Mouse (Mus musculus): ENCODE data around the gene Map4. TPM values are rescaled to one million over a fixed set of nuclear protein-coding genes. Genes with fewer than 3 reads are reported as not detected.

The Map4 gene
- polyA plus RNA-seq, 1 experiment from 2014 or later, result 25.4 TPM

DNA sequence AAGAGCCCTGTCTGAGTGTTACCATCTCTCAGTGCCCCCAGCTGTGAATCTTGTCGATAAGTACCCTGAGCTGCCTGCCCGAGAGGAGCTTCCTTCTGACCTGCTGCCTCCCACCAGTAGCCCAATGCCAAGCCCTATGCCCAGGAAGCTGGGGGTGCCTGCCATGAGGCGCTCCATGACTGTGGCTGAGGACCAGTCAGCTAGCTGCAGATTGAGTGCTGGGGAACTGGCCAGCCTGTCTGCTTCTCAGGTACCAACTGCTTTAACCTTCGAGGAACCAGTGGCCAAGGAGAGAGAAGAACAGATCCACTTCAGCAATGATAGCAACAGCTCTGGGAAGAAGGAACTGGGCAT is 121.7 kb downstream of the Map4 start:
- Histone ChIP-seq H3K4me3 (ENCODE audit: low read depth, low read length) (no peak overlapping the region), H3K27ac (replicated peaks) (no peak overlapping the region), H3K4me1 (replicated peaks; ENCODE audit: control insufficient read depth, insufficient read depth) (no peaks in the 10 kb centered on the region), H3K4me2 (replicated peaks; ENCODE audit: low read depth) (no peak overlapping the region), H3K9ac (ENCODE audit: low read length) (no peak overlapping the region), H3K27me3 (ENCODE audit: control insufficient read depth, insufficient read depth, low read length) (no peaks in the 10 kb centered on the region), H3K36me3 (ENCODE audit: control insufficient read depth, insufficient read depth, low read length) (no peaks in the 10 kb centered on the region), H3K9me3 (ENCODE audit: control insufficient read depth, low read length) (no peaks in the 10 kb centered on the region)
- WGBS, result 81% methylated on average over 4 of the region's 4 CpGs
- ATAC-seq (ENCODE audit: low FRiP score, low TSS enrichment), result no peak
- DNase-seq (ENCODE audit: low spot score), result no peak
- TF ChIP-seq CTCF (IDR thresholded peaks at IDR 0.05; ENCODE audit: low read depth) (no peak), EP300 (optimal IDR thresholded peaks at IDR 0.05) (no peak)

DNA sequence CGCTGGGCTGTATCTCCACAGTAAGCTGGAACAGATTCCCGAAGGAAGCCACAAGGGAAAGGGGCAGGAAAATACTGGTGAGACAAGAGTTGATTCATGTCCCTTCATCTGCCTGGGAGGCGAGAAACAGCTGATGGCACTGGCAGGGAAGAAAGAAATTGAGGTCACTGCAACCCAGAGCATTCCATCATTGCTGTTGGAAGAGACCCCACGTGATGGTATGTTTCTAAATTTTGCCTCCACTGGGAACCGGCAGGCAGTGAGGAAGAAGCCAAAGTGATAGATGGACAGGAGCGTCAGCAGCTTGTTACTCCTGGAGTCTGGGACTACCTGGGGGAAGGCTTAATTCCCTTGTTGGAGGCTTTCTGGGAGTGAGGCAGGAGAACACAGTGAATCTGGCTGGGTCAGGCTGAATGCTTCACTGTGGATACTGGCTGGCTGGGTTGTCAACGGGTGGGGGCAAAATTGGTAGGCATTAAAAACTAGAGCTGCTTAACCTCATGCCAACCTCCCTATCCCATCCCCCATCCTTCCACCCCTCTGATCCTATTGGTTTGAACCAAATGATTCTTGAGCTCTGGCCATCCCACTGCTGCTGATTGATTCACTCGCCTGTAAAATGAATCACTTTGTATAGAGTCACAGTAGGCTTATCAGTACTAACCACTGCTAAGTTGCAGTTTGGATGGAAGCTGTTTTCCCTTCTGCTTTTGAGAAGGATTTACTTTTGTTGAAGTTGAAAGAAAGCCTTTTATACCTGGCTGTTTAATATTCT is 122.2 kb downstream of the Map4 start:
- no peaks in the 10 kb centered on the region for H3K4me1 ChIP-seq (replicated peaks; ENCODE audit: control insufficient read depth, insufficient read depth)
- H3K4me3 ChIP-seq (ENCODE audit: low read depth, low read length), result no peak overlapping the region
- no peak overlapping the region for H3K9ac ChIP-seq (ENCODE audit: low read length)
- no peak for ATAC-seq (ENCODE audit: low FRiP score, low TSS enrichment)
- no peak overlapping the region for H3K4me2 ChIP-seq (replicated peaks; ENCODE audit: low read depth)
- no peak overlapping the region for H3K27ac ChIP-seq (replicated peaks)
- no peaks in the 10 kb centered on the region for H3K36me3 ChIP-seq (ENCODE audit: control insufficient read depth, insufficient read depth, low read length)
- H3K9me3 ChIP-seq (ENCODE audit: control insufficient read depth, low read length), result no peaks in the 10 kb centered on the region
- no peak for DNase-seq (ENCODE audit: low spot score)
- 52% methylated on average over 8 of the region's 8 CpGs for WGBS
- TF ChIP-seq CTCF (IDR thresholded peaks at IDR 0.05; ENCODE audit: low read depth), result no peak
- TF ChIP-seq EP300 (optimal IDR thresholded peaks at IDR 0.05), result no peak
- H3K27me3 ChIP-seq (ENCODE audit: control insufficient read depth, insufficient read depth, low read length), result no peaks in the 10 kb centered on the region

GRCm38 (mm10) chr9:110054080-110054421 is 122.8 kb downstream of the Map4 start:
- no peak overlapping the region for H3K4me3 ChIP-seq (ENCODE audit: low read depth, low read length)
- H3K4me1 ChIP-seq (replicated peaks; ENCODE audit: control insufficient read depth, insufficient read depth), result no peaks in the 10 kb centered on the region
- no peak overlapping the region for H3K4me2 ChIP-seq (replicated peaks; ENCODE audit: low read depth)
- 76% methylated on average over 2 of the region's 2 CpGs for WGBS
- no peak overlapping the region for H3K27ac ChIP-seq (replicated peaks)
- ATAC-seq (ENCODE audit: low FRiP score, low TSS enrichment) (no peak), DNase-seq (ENCODE audit: low spot score) (no peak)
- H3K9ac ChIP-seq (ENCODE audit: low read length), result no peak overlapping the region
- TF ChIP-seq EP300 (optimal IDR thresholded peaks at IDR 0.05), result no peak
- TF ChIP-seq CTCF (IDR thresholded peaks at IDR 0.05; ENCODE audit: low read depth), result no peak
- no peaks in the 10 kb centered on the region for H3K36me3 ChIP-seq (ENCODE audit: control insufficient read depth, insufficient read depth, low read length)
- no peaks in the 10 kb centered on the region for H3K27me3 ChIP-seq (ENCODE audit: control insufficient read depth, insufficient read depth, low read length)
- no peaks in the 10 kb centered on the region for H3K9me3 ChIP-seq (ENCODE audit: control insufficient read depth, low read length)

- DNase-seq (ENCODE audit: low spot score), result no peak
These were observed 123.5 kb downstream of the Map4 start for GRCm38 (mm10) chr9:110054781-110055180.

GRCm38 (mm10) chr9:110057200-110057599 is 125.9 kb downstream of the Map4 start:
- 89% methylated on average over 1 of the region's 1 CpGs for WGBS
- Histone ChIP-seq H3K4me2 (replicated peaks; ENCODE audit: low read depth) (no peak overlapping the region), H3K27ac (replicated peaks) (no peak overlapping the region), H3K4me1 (replicated peaks; ENCODE audit: control insufficient read depth, insufficient read depth) (no peaks in the 10 kb centered on the region), H3K9ac (ENCODE audit: low read length) (no peak overlapping the region), H3K9me3 (ENCODE audit: control insufficient read depth, low read length) (no peaks in the 10 kb centered on the region), H3K4me3 (ENCODE audit: low read depth, low read length) (no peak overlapping the region), H3K36me3 (ENCODE audit: control insufficient read depth, insufficient read depth, low read length) (no peaks in the 10 kb centered on the region), H3K27me3 (ENCODE audit: control insufficient read depth, insufficient read depth, low read length) (no peaks in the 10 kb centered on the region)
- TF ChIP-seq EP300 (optimal IDR thresholded peaks at IDR 0.05) (no peak), CTCF (IDR thresholded peaks at IDR 0.05; ENCODE audit: low read depth) (no peak)
- DNase-seq (ENCODE audit: low spot score), result no peak
- ATAC-seq (ENCODE audit: low FRiP score, low TSS enrichment), result no peak

More at GRCm38 (mm10) chr9:110054781-110055180, 123.5 kb downstream of the Map4 start:
- Histone ChIP-seq H3K4me3 (ENCODE audit: low read depth, low read length) (no peak overlapping the region), H3K4me2 (replicated peaks; ENCODE audit: low read depth) (no peak overlapping the region), H3K9ac (ENCODE audit: low read length) (no peak overlapping the region), H3K36me3 (ENCODE audit: control insufficient read depth, insufficient read depth, low read length) (no peaks in the 10 kb centered on the region), H3K9me3 (ENCODE audit: control insufficient read depth, low read length) (no peaks in the 10 kb centered on the region), H3K4me1 (replicated peaks; ENCODE audit: control insufficient read depth, insufficient read depth) (no peaks in the 10 kb centered on the region), H3K27ac (replicated peaks) (no peak overlapping the region), H3K27me3 (ENCODE audit: control insufficient read depth, insufficient read depth, low read length) (no peaks in the 10 kb centered on the region)
- ATAC-seq (ENCODE audit: low FRiP score, low TSS enrichment), result no peak
- WGBS, result 59% methylated on average over 3 of the region's 3 CpGs
- no peak for TF ChIP-seq CTCF (IDR thresholded peaks at IDR 0.05; ENCODE audit: low read depth)
- no peak for TF ChIP-seq EP300 (optimal IDR thresholded peaks at IDR 0.05)

DNA sequence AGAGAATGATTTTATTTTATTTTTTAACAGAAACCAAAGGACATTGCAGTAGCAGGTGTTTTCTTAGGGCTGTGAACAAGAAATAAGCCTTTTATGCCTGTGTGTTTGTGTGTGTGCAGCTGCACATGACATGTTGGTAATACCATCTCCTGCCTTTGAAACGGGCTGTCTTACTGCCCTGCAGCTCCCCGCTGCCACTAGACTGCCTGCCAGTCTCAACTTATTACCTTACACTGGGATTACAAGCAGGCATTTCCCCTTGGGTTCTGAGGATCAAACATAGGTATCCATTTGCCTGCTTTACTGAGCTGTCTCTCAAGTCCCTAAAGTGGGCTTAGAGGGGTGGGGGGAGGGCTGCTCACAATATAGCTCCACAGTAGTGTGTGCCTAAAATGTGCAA is 129.5 kb downstream of the Map4 start:
- Histone ChIP-seq H3K36me3 (ENCODE audit: control insufficient read depth, insufficient read depth, low read length) (peaks cover 2% of the 10 kb centered on the region; the same call in 1 of the 2 replicates), H3K9ac (ENCODE audit: low read length) (no peak overlapping the region), H3K4me1 (replicated peaks; ENCODE audit: control insufficient read depth, insufficient read depth) (no peaks in the 10 kb centered on the region), H3K27me3 (ENCODE audit: control insufficient read depth, insufficient read depth, low read length) (no peaks in the 10 kb centered on the region), H3K27ac (replicated peaks) (no peak overlapping the region), H3K9me3 (ENCODE audit: control insufficient read depth, low read length) (no peaks in the 10 kb centered on the region), H3K4me2 (replicated peaks; ENCODE audit: low read depth) (no peak overlapping the region), H3K4me3 (ENCODE audit: low read depth, low read length) (no peak overlapping the region)
- 82% methylated on average over 2 of the region's 2 CpGs for WGBS
- no peak for TF ChIP-seq CTCF (IDR thresholded peaks at IDR 0.05; ENCODE audit: low read depth)
- no peak for TF ChIP-seq EP300 (optimal IDR thresholded peaks at IDR 0.05)
- DNase-seq (ENCODE audit: low spot score), result no peak
- ATAC-seq (ENCODE audit: low FRiP score, low TSS enrichment), result no peak

Measured in stomach, postnatal 0 days (tissue).